Mouse (Mus musculus) right cerebral cortex, postnatal 36 days (tissue): ENCODE measurements at regions not wholly inside any gene's neighbourhood (a gene's known extent, or its start where the extent isn't known, plus 50 kb on each side); places are given as distances from the start of the nearest gene placed in this dataset.
A peak's percentile ranks its signal among the peaks of the same experiment; 100 is the strongest.
"Not testable (repeated sequence)": the region's sequence is repeated elsewhere in the genome, so short reads cannot be mapped to it uniquely, and the experiment has no call there.

Experiments
- DNase-seq, 2 experiments: peaks; one replicate each; pipeline ENCODE4 v3.0.0; 2022; ENCODE audit warnings: low spot score in 2 of 2, mixed read lengths in 1 of 2

DNA sequence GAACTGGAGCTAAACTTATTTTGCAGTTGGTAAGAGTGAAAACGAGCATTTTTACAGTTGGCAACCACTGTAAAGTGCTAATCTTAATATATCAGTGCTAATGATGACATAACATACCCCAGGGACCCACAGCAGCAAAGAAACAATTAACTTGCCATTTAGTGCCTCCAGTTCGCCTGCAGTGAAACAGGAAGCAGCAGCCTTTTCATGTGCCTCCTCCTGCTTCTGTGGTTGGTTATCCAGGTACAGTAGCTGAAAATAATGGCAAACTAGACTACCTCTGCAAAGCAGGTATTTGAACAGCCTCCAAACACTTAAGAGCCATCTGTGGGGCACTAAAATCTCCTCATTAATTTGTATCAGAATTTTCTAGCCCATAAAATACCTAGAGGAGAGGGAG is 584.8 kb upstream of the Pfkp start:
- no peak for DNase-seq

DNA sequence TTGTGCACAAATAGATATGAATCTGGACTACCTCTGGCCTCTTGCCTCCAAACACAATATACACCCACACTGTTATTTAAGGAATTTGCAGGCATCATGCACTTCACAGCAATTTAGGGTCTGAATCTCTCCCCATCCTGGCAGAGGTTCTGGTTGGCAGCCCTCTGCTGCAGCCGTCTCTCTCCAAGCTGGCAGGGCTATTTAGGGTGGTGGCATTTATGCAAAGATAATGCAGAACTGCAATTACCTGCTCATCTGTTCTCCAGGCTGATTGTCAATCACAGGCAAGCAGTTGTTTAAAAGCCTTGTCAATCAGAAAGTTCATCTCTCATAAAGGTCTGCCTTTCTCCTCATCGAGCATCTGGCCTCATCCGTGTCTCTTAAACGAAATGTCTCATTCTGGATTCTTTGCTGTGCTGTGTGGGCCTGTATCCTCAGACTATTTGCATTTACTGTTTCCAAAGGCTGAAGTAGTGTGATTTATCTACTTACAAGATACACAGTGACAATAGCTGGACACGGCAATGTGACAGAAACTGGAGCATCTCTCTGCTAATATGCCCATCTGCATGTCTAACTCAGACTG is 558.1 kb upstream of the Pfkp start:
- DNase-seq: peak in 1 of 2 experiments; percentile 1

DNA sequence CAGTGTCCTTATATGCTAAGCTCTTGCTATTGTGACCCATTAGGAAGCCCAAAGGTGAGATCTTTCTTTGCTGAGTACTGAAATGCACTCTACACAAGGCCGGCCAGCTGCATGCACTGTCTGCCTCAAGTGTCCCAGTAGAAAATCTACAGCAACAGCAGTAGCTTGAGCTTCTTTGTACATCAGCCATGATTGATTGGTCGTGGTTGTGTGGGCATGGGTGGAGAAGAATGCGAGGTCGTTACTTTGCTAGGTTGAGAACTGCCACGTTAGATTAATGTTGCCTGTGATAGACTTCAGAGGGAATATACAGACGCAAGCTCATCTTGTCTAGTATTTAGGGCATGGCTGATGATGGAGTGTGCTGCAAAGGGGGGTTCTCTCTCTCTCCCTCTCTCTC is 547.4 kb upstream of the Pfkp start:
- no peak for DNase-seq

DNA sequence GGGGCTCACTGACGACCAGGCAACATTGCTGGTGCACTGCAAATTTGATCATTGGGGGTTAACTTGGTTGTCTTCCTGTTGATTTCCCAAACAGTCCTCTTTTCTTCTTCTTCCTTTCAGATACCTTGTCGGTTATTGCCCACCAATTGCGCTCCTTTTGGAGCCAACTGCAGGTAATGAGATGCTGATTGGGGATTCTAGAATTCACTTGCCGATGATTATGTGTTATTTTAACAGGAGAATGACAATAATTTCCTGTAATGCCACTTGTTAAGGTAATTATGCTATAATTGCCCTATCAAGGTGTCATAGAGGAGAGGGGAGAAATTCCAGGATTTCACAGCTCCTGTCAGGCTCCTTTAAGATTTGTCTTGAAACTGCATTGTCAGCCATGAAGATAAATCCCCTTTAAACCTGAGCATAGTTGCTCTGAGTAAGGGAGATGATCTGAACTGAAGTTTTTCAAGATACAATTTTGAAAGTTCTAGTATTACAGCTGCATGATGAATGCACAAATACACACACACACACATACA is 533.7 kb upstream of the Pfkp start:
- DNase-seq: no peak

DNA sequence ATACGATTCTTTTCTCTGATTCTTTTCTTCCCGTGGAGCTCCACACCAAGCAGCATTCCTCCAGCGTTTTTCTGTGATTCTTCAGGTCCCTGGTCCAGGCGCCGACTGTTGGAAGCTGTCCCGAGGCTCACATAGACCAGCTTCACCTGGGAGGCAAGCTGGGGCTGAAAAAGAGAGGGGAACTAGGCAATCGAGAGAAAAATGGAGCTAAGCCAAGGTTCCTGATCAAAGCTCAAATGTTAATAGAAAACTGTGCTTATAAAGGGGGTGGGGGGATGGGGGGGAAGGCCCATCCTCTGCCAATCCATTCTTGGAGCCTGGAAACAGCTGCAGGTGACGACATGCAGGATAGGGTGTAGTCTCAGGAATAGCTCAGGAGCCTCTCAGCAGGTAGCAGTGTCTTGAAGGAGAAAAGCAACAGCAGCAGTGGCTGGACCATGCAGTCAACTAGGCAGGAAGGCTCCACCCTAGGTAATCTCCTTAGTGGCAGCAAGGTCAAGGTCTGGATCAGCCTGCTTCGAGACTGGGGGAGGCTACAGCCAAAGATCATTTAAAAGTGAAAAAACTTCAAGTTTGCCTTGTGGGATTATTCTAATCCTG is 527.1 kb upstream of the Pfkp start:
- no peak for DNase-seq

DNA sequence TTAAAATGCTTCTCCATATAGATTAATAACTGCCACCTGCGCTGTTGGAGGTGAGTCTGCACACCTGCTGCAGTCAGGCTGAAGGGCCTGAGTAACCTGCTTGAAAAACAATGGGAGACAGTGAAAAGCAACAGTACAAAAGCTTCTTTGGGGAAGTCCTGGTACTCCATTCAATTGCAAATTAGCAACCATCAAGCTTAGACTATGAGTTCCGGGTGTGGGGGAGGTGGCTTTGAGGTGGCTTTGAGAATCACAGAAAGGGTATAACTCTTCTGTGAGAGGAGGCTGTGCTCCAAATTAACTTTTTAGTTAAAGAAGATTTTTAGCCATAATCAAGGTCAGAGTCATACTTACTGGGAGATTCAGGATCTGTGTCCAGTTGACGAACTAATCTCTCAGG is 521.5 kb upstream of the Pfkp start:
- DNase-seq: not testable (repeated sequence)

DNA sequence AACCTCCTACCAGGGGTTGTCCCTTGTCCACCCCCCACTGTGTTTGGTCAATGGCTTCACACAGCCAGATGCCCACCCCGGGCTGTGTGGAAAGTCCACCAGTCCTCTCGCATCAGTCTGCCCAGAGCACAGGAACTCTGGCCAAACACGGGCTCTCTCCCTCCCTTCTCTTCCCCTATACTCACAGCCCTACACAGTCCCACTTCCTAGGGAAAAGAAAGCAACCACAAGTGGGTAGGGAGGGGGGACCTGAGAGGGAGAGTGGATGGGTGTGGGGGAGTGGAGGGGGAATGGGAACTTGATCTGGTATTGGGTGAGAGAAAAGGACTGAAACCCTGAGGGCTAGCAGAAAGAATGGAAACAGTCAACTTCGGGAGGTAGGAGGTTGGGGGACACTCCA is 497.8 kb upstream of the Pfkp start:
- DNase-seq: no peak

DNA sequence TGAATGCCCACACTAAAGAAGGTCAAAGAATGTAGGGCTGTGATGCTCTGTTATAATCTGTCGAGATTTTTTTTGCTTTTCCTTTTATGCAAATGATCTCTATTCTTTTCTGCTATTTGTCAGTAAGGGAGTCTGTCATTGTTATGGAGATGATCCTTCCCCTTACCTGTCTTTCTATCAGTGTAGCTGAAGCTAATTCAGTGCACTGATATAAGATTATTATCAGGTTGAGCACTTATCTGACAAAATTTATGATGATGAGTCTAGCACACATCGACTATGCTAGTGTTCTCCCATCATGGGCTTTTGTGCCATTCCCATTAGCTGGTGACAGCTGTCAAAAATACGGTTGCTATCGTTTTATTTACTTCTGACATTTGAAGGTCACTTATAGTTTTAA is 462.0 kb upstream of the Pfkp start:
- no peak for DNase-seq

DNA sequence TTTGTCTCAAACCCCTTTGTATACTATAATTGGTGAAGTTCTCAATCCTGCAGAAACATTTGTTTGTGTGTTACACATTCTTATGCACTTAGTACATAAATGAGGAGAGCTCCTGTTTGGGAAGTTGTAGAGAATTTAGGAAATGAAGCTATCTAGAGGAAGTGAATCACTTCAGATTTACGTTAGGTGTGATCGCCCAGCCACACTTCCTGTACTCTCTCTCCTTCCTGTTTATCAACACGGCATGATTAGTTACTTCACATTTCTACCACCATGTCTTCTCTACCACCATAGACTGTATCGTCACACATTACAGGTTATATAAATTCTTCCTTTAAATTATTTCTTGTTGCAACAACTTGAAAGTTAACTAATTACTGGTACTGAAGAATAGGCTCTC is 454.7 kb upstream of the Pfkp start:
- DNase-seq: no peak

DNA sequence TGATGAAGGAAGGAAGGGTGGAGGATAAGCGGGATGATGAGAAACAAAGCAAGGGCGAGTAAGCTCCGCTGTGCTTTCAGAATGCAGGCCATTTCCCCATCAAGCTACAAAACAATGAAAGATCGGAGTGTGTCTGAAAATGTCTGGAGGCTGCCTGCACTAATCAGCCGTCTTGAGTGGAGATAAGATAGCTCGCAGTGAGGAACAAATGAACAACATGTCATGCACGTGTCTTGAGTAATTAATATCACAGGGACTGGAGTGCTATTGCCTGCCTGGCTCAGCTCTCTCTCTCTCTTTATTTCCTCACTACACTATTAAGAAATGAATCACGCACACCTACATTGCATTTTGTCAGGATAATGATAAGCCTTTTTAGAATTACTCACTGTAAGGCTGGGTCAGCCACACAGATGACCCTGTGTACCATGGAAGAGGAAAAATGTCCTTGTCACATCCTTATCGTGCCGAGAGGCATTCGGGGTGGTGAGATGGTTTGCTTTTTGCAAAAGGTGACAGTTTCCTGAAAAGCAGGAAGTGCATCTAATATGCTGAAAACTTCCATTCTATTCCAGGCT is 444.6 kb upstream of the Pfkp start:
- DNase-seq: no peak

DNA sequence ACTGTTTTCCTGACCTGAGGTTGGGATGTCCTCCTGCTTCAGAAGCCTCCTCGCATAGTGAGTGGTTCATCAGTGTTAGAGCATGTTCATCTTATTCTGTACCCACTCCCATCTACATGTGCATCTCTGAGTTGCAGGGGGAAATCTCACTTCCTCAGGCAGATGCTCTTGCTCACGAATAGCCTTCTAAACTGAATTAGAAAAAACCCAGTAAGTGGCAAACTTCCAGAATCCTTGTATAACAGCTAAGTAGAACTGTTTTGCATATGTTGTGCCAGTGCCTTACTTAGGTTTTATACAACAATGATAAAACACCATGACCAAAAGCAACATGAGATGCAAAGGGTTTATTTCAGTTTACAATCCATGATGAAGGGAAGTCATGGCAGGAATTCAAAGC is 442.3 kb upstream of the Pfkp start:
- DNase-seq: no peak

DNA sequence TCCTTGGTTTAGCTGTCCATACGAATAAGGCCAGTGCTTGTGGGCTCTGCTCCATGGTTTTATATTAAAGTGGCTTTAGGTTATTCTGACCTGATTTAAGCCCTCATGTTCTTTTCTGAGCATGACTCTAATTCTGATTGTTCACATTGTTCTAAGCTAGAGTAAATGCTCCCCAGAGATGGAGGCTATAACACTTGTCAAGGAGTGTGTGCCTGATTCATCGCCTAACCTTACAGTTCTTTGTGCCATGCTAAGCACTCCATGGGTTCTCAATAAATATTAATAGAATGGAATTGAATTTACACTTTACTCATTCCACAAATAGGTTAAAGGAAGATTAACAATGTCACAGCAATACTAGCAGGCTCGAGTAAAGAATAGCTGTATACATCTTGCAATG is 417.6 kb upstream of the Pfkp start:
- DNase-seq: no peak

DNA sequence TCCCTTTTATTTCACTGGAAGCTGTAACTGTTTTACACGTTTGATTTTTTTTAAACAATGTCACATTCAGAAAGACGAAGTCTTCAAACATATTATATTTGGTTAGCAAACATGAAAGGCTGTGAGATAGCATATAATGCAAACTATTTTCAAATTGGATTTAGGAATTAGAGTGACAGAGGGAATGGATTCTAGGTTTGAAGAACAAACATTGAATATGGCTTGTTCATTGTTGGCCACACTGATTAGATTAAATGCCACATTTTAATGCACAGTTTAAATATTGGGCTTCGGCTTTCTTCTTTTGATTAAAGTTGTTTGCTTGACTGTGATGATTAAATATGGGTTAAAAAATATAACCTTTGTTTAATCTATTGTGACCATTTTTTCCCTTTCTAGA is 415.1 kb upstream of the Pfkp start:
- no peak for DNase-seq

DNA sequence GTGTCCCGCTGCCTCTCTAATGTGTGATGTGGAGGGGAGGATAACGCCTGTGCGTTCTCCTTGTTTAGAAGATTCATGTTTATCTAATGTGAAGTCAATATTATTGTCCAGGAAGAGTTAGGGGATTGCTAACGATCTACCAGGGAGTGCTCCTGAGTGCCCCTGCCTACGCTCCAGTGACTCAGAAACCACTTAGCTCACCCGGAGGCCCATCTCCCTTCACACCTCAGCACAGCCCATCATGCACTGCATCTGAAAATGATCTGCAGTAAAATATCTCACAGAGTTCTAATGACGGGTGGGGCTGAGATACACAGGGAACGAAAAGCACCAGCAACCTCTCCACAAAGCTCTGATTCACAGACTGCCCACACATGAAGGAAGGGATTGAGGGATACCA is 409.0 kb upstream of the Pfkp start:
- peak; percentile 1 to 6 for DNase-seq
